Mouse (Mus musculus) midbrain, embryonic 10.5 days (tissue): ENCODE measurements around the gene Gabrg3. TPM values are rescaled to one million over a fixed set of nuclear protein-coding genes. Genes with fewer than 3 reads are reported as not detected.

Source experiments
- DNase-seq: peaks from one replicate; pipeline ENCODE4 v3.0.0-alpha.2; 2017; ENCODE audit warnings: low spot score
- H3K27ac ChIP-seq: fragments of 300-500 bp; sonication (generic); replicated peaks from 2 replicates; pipeline ENCODE4 v1.5.1; 2016; ENCODE audit warnings: mild to moderate bottlenecking
- H3K27me3 ChIP-seq: fragments of 300-500 bp; sonication (generic); 2 replicates; pipeline ENCODE4 v1.6.1; 2016; ENCODE audit warnings: low read depth, mild to moderate bottlenecking; ENCODE audit not compliant: poor library complexity, severe bottlenecking
- H3K36me3 ChIP-seq: fragments of 300-500 bp; sonication (generic); 2 replicates; pipeline ENCODE4 v1.6.1; 2016; ENCODE audit warnings: mild to moderate bottlenecking, moderate library complexity
- H3K4me1 ChIP-seq: fragments of 300-500 bp; sonication (generic); 2 replicates; pipeline ENCODE4 v1.6.1; 2016
- H3K4me3 ChIP-seq: fragments of 300-500 bp; sonication (generic); 2 replicates; pipeline ENCODE4 v1.5.1; 2016; ENCODE audit warnings: mild to moderate bottlenecking, moderate library complexity
- H3K9me3 ChIP-seq: fragments of 300-500 bp; sonication (generic); replicated peaks from 2 replicates; pipeline ENCODE4 v1.6.1; 2016; ENCODE audit warnings: mild to moderate bottlenecking
- WGBS: fragments of 180-500 bp; shearing (Covaris S2); methylation state at CpG from one replicate; pipeline ENCODE4 v1.1.7; 2016; 5-methylcytosine and 5-hydroxymethylcytosine counted together
- polyA plus RNA-seq: library from polyadenylated mRNA; unstranded; fragments of >200 nt; fragmentation: Nextera tagmentation; extraction: Ambion mirVana; gene quantifications from 2 replicates; pipeline ENCODE4 v1.2.1, GENCODE M21; 2016

Gene Gabrg3
- polyA plus RNA-seq, 1 experiment from 2014 or later: 0.12 TPM

GRCm38 (mm10) chr7:57138072-57138704 is 248.8 kb downstream of the Gabrg3 start:
- WGBS: 92% methylated on average over 4 of the region's 4 CpGs
- DNase-seq: no peak
- no peak overlapping the region for H3K4me3 ChIP-seq
- H3K36me3 ChIP-seq: no peaks in the 10 kb centered on the region
- peaks cover 6% of the 10 kb centered on the region; the same call in 1 of the 2 replicates for H3K9me3 ChIP-seq
- H3K27me3 ChIP-seq: no peaks in the 10 kb centered on the region
- H3K27ac ChIP-seq: no peak overlapping the region
- no peaks in the 10 kb centered on the region for H3K4me1 ChIP-seq

GRCm38 (mm10) chr7:57133009-57133408 is 254.0 kb downstream of the Gabrg3 start:
- Histone ChIP-seq H3K36me3 (no peaks in the 10 kb centered on the region), H3K4me3 (no peak overlapping the region), H3K27ac (no peak overlapping the region), H3K9me3 (no peaks in the 10 kb centered on the region), H3K27me3 (no peaks in the 10 kb centered on the region), H3K4me1 (no peaks in the 10 kb centered on the region)
- 88% methylated on average over 4 of the region's 4 CpGs for WGBS
- DNase-seq: no peak

GRCm38 (mm10) chr7:57132471-57132870 is 254.5 kb downstream of the Gabrg3 start:
- Histone ChIP-seq H3K36me3 (no peaks in the 10 kb centered on the region), H3K4me1 (no peaks in the 10 kb centered on the region)
- WGBS: 83% methylated on average over 2 of the region's 2 CpGs

GRCm38 (mm10) chr7:57100065-57100464 is 286.9 kb downstream of the Gabrg3 start:
- H3K4me3 ChIP-seq: no peak overlapping the region
- H3K27me3 ChIP-seq: no peaks in the 10 kb centered on the region
- no peaks in the 10 kb centered on the region for H3K4me1 ChIP-seq
- H3K9me3 ChIP-seq: no peaks in the 10 kb centered on the region
- no peak overlapping the region for H3K27ac ChIP-seq
- no peaks in the 10 kb centered on the region for H3K36me3 ChIP-seq
- DNase-seq: no peak
- 85% methylated on average over 3 of the region's 3 CpGs for WGBS

More at GRCm38 (mm10) chr7:57132471-57132870, 254.5 kb downstream of the Gabrg3 start:
- Histone ChIP-seq H3K4me3 (no peak overlapping the region), H3K9me3 (no peaks in the 10 kb centered on the region), H3K27me3 (no peaks in the 10 kb centered on the region), H3K27ac (no peak overlapping the region)
- no peak for DNase-seq

- Histone ChIP-seq H3K9me3 (no peaks in the 10 kb centered on the region), H3K27ac (no peak overlapping the region), H3K27me3 (no peaks in the 10 kb centered on the region), H3K4me3 (no peak overlapping the region), H3K36me3 (no peaks in the 10 kb centered on the region), H3K4me1 (no peaks in the 10 kb centered on the region)
- WGBS: 70% methylated on average over 3 of the region's 3 CpGs
- no peak for DNase-seq
Measured at GRCm38 (mm10) chr7:57082071-57082470, 304.9 kb downstream of the Gabrg3 start.

- H3K36me3 ChIP-seq: no peaks in the 10 kb centered on the region
- H3K27ac ChIP-seq: no peak overlapping the region
- no peak for DNase-seq
- H3K9me3 ChIP-seq: no peaks in the 10 kb centered on the region
- WGBS: 89% methylated on average over 2 of the region's 2 CpGs
- no peak overlapping the region for H3K4me3 ChIP-seq
- no peaks in the 10 kb centered on the region for H3K27me3 ChIP-seq
- H3K4me1 ChIP-seq: no peaks in the 10 kb centered on the region
Measured at GRCm38 (mm10) chr7:57071435-57072160, 315.4 kb downstream of the Gabrg3 start.

GRCm38 (mm10) chr7:57065398-57065797 is 321.6 kb downstream of the Gabrg3 start:
- Histone ChIP-seq H3K27ac (no peak overlapping the region), H3K9me3 (no peaks in the 10 kb centered on the region), H3K4me1 (no peaks in the 10 kb centered on the region), H3K4me3 (no peak overlapping the region), H3K36me3 (no peaks in the 10 kb centered on the region), H3K27me3 (no peaks in the 10 kb centered on the region)
- no peak for DNase-seq
- 88% methylated on average over 3 of the region's 3 CpGs for WGBS

- Histone ChIP-seq H3K9me3 (no peaks in the 10 kb centered on the region), H3K4me1 (no peaks in the 10 kb centered on the region), H3K27ac (no peak overlapping the region), H3K27me3 (no peaks in the 10 kb centered on the region), H3K4me3 (no peak overlapping the region), H3K36me3 (no peaks in the 10 kb centered on the region)
- DNase-seq: no peak
- 100% methylated on average over 1 of the region's 1 CpGs for WGBS
Measured at GRCm38 (mm10) chr7:57050906-57051635, 335.9 kb downstream of the Gabrg3 start.

GRCm38 (mm10) chr7:57037861-57038421 is 349.0 kb downstream of the Gabrg3 start:
- H3K4me1 ChIP-seq: peaks cover 8% of the 10 kb centered on the region

GRCm38 (mm10) chr7:57000585-57001261 is 386.3 kb downstream of the Gabrg3 start:
- no peaks in the 10 kb centered on the region for H3K27me3 ChIP-seq
- peaks cover 6% of the 10 kb centered on the region; the same call in 1 of the 2 replicates for H3K9me3 ChIP-seq
- H3K4me1 ChIP-seq: no peaks in the 10 kb centered on the region
- no peak overlapping the region for H3K4me3 ChIP-seq
- DNase-seq: no peak
- WGBS: 97% methylated on average over 3 of the region's 3 CpGs
- H3K27ac ChIP-seq: no peak overlapping the region
- no peaks in the 10 kb centered on the region for H3K36me3 ChIP-seq

More at GRCm38 (mm10) chr7:57037861-57038421, 349.0 kb downstream of the Gabrg3 start:
- Histone ChIP-seq H3K36me3 (no peaks in the 10 kb centered on the region), H3K4me3 (no peak overlapping the region), H3K9me3 (no peaks in the 10 kb centered on the region), H3K27me3 (no peaks in the 10 kb centered on the region), H3K27ac (no peak overlapping the region)
- DNase-seq: no peak
- WGBS: 40% methylated on average over 2 of the region's 2 CpGs

- peaks cover 6% of the 10 kb centered on the region; the same call in 1 of the 2 replicates for H3K9me3 ChIP-seq
- H3K4me3 ChIP-seq: no peak overlapping the region
- no peaks in the 10 kb centered on the region for H3K27me3 ChIP-seq
- 95% methylated on average over 2 of the region's 2 CpGs for WGBS
- no peak for DNase-seq
- H3K27ac ChIP-seq: no peak overlapping the region
- no peaks in the 10 kb centered on the region for H3K36me3 ChIP-seq
- no peaks in the 10 kb centered on the region for H3K4me1 ChIP-seq
Measured at GRCm38 (mm10) chr7:56997713-56998624, 389.0 kb downstream of the Gabrg3 start.
